Mouse (Mus musculus): ENCODE measurements around the gene Slc4a5.

The Slc4a5 gene

GRCm38 (mm10) chr6:83302264-83302663 lies 82.6 kb downstream of the Slc4a5 start:
- peaks cover 4% of the 10 kb centered on the region; the same call in 1 of the 2 replicates for H3K27me3 ChIP-seq (ENCODE audit: insufficient read depth, low read length)
- H3K36me3 ChIP-seq (ENCODE audit: insufficient read depth, low read length) = peaks cover 51% of the 10 kb centered on the region
- H3K4me1 ChIP-seq (replicated peaks; ENCODE audit: low read depth, low read length) = peaks cover 16% of the 10 kb centered on the region
- no peak overlapping the region for H3K4me3 ChIP-seq (replicated peaks; ENCODE audit: low read length)
- TF ChIP-seq CTCF (conservative IDR thresholded peaks at IDR 0.05; ENCODE audit: low read length) = no peak
- TF ChIP-seq POU5F1 (IDR thresholded peaks at IDR 0.05; ENCODE audit: borderline replicate concordance, low read length) = no peak
- no peak for TF ChIP-seq NANOG (IDR thresholded peaks at IDR 0.05; ENCODE audit: borderline replicate concordance, low read length)
- H3K9me3 ChIP-seq (ENCODE audit: low read length) = no peaks in the 10 kb centered on the region

GRCm38 (mm10) chr6:83309017-83309416 lies 89.4 kb downstream of the Slc4a5 start:
- no peak overlapping the region for H3K4me3 ChIP-seq (replicated peaks; ENCODE audit: low read length)

GRCm38 (mm10) chr6:83311206-83311605 lies 91.6 kb downstream of the Slc4a5 start:
- no peak overlapping the region for H3K4me3 ChIP-seq (replicated peaks; ENCODE audit: low read length)
- no peaks in the 10 kb centered on the region for H3K9me3 ChIP-seq (ENCODE audit: low read length)
- no peaks in the 10 kb centered on the region for H3K27me3 ChIP-seq (ENCODE audit: insufficient read depth, low read length)
- TF ChIP-seq POU5F1 (IDR thresholded peaks at IDR 0.05; ENCODE audit: borderline replicate concordance, low read length) (no peak), NANOG (IDR thresholded peaks at IDR 0.05; ENCODE audit: borderline replicate concordance, low read length) (no peak), CTCF (conservative IDR thresholded peaks at IDR 0.05; ENCODE audit: low read length) (no peak)
- H3K36me3 ChIP-seq (ENCODE audit: insufficient read depth, low read length) = peaks cover 82% of the 10 kb centered on the region
- peaks cover 15% of the 10 kb centered on the region for H3K4me1 ChIP-seq (replicated peaks; ENCODE audit: low read depth, low read length)

More at GRCm38 (mm10) chr6:83309017-83309416, 89.4 kb downstream of the Slc4a5 start:
- Histone ChIP-seq H3K27me3 (ENCODE audit: insufficient read depth, low read length) (no peaks in the 10 kb centered on the region), H3K4me1 (replicated peaks; ENCODE audit: low read depth, low read length) (peaks cover 6% of the 10 kb centered on the region), H3K9me3 (ENCODE audit: low read length) (no peaks in the 10 kb centered on the region), H3K36me3 (ENCODE audit: insufficient read depth, low read length) (peaks cover 96% of the 10 kb centered on the region)
- TF ChIP-seq POU5F1 (IDR thresholded peaks at IDR 0.05; ENCODE audit: borderline replicate concordance, low read length) = no peak
- TF ChIP-seq NANOG (IDR thresholded peaks at IDR 0.05; ENCODE audit: borderline replicate concordance, low read length) = no peak
- TF ChIP-seq CTCF (conservative IDR thresholded peaks at IDR 0.05; ENCODE audit: low read length) = no peak

GRCm38 (mm10) chr6:83312021-83312420 lies 92.4 kb downstream of the Slc4a5 start:
- H3K4me3 ChIP-seq (replicated peaks; ENCODE audit: low read length) = no peak overlapping the region
- no peaks in the 10 kb centered on the region for H3K27me3 ChIP-seq (ENCODE audit: insufficient read depth, low read length)
- peaks cover 74% of the 10 kb centered on the region for H3K36me3 ChIP-seq (ENCODE audit: insufficient read depth, low read length)
- H3K9me3 ChIP-seq (ENCODE audit: low read length) = no peaks in the 10 kb centered on the region
- H3K4me1 ChIP-seq (replicated peaks; ENCODE audit: low read depth, low read length) = peaks cover 22% of the 10 kb centered on the region
- TF ChIP-seq NANOG (IDR thresholded peaks at IDR 0.05; ENCODE audit: borderline replicate concordance, low read length) = no peak
- TF ChIP-seq POU5F1 (IDR thresholded peaks at IDR 0.05; ENCODE audit: borderline replicate concordance, low read length) = no peak
- no peak for TF ChIP-seq CTCF (conservative IDR thresholded peaks at IDR 0.05; ENCODE audit: low read length)

- no peaks in the 10 kb centered on the region for H3K27me3 ChIP-seq (ENCODE audit: insufficient read depth, low read length)
- TF ChIP-seq CTCF (conservative IDR thresholded peaks at IDR 0.05; ENCODE audit: low read length) = no peak
- TF ChIP-seq NANOG (IDR thresholded peaks at IDR 0.05; ENCODE audit: borderline replicate concordance, low read length) = no peak
- TF ChIP-seq POU5F1 (IDR thresholded peaks at IDR 0.05; ENCODE audit: borderline replicate concordance, low read length) = no peak
- H3K4me3 ChIP-seq (replicated peaks; ENCODE audit: low read length) = no peak overlapping the region
- peaks cover 22% of the 10 kb centered on the region for H3K4me1 ChIP-seq (replicated peaks; ENCODE audit: low read depth, low read length)
- H3K36me3 ChIP-seq (ENCODE audit: insufficient read depth, low read length) = peaks cover 69% of the 10 kb centered on the region
- no peaks in the 10 kb centered on the region for H3K9me3 ChIP-seq (ENCODE audit: low read length)
Measured at GRCm38 (mm10) chr6:83312514-83312913, 92.9 kb downstream of the Slc4a5 start.

- Histone ChIP-seq H3K4me3 (replicated peaks; ENCODE audit: low read length) (no peak overlapping the region), H3K9me3 (ENCODE audit: low read length) (no peaks in the 10 kb centered on the region), H3K36me3 (ENCODE audit: insufficient read depth, low read length) (peaks cover 42% of the 10 kb centered on the region), H3K27me3 (ENCODE audit: insufficient read depth, low read length) (0 out of 2 replicates have a peak, but pooled peaks cover 2% of the 10 kb centered on the region), H3K4me1 (replicated peaks; ENCODE audit: low read depth, low read length) (peaks cover 25% of the 10 kb centered on the region)
- TF ChIP-seq CTCF (conservative IDR thresholded peaks at IDR 0.05; ENCODE audit: low read length) (no peak), NANOG (IDR thresholded peaks at IDR 0.05; ENCODE audit: borderline replicate concordance, low read length) (no peak), POU5F1 (IDR thresholded peaks at IDR 0.05; ENCODE audit: borderline replicate concordance, low read length) (no peak)
Measured at GRCm38 (mm10) chr6:83315293-83315692, 95.7 kb downstream of the Slc4a5 start.

GRCm38 (mm10) chr6:83316022-83316421 lies 96.4 kb downstream of the Slc4a5 start:
- Histone ChIP-seq H3K27me3 (ENCODE audit: insufficient read depth, low read length) (0 out of 2 replicates have a peak, but pooled peaks cover 2% of the 10 kb centered on the region), H3K4me3 (replicated peaks; ENCODE audit: low read length) (peak overlapping the region; percentile 99), H3K36me3 (ENCODE audit: insufficient read depth, low read length) (peaks cover 34% of the 10 kb centered on the region), H3K4me1 (replicated peaks; ENCODE audit: low read depth, low read length) (peaks cover 25% of the 10 kb centered on the region), H3K9me3 (ENCODE audit: low read length) (no peaks in the 10 kb centered on the region)
- no peak for TF ChIP-seq NANOG (IDR thresholded peaks at IDR 0.05; ENCODE audit: borderline replicate concordance, low read length)
- TF ChIP-seq POU5F1 (IDR thresholded peaks at IDR 0.05; ENCODE audit: borderline replicate concordance, low read length) = no peak
- no peak for TF ChIP-seq CTCF (conservative IDR thresholded peaks at IDR 0.05; ENCODE audit: low read length)

- TF ChIP-seq NANOG (IDR thresholded peaks at IDR 0.05; ENCODE audit: borderline replicate concordance, low read length) (no peak), POU5F1 (IDR thresholded peaks at IDR 0.05; ENCODE audit: borderline replicate concordance, low read length) (no peak), CTCF (conservative IDR thresholded peaks at IDR 0.05; ENCODE audit: low read length) (peak; percentile 52)
- Histone ChIP-seq H3K36me3 (ENCODE audit: insufficient read depth, low read length) (peaks cover 22% of the 10 kb centered on the region), H3K4me1 (replicated peaks; ENCODE audit: low read depth, low read length) (peaks cover 25% of the 10 kb centered on the region), H3K27me3 (ENCODE audit: insufficient read depth, low read length) (peaks cover 2% of the 10 kb centered on the region; the same call in 1 of the 2 replicates), H3K9me3 (ENCODE audit: low read length) (no peaks in the 10 kb centered on the region), H3K4me3 (replicated peaks; ENCODE audit: low read length) (peak overlapping the region; percentile 99)
Measured at GRCm38 (mm10) chr6:83317108-83317741, 97.6 kb downstream of the Slc4a5 start.

Measured in E14TG2a.4 (cell line).